Mouse (Mus musculus): ENCODE measurements around the gene Tenm2. TPM values are rescaled to one million over a fixed set of nuclear protein-coding genes. Genes with fewer than 3 reads are reported as not detected.

Tenm2 gene
- polyA plus RNA-seq, 1 experiment from 2014 or later = 18.3 TPM

DNA sequence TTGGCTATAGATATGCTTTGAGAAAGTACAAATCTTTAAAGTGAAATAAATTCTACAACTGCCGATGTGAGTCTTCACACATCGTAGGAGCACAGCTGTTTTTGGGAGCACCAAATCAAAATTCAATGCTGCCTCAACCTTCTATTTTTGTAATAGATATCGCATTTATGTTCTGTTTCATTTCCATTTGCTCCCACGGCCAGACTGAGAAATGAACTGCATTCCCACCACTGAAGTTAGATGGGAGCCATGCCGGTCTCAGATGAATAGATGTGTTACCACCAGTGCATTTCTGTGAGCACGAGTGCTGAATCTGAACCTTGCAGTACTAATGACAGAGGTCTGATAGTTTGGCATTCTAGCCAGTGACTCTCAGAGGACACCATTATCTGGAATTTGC is 58.3 kb downstream of the Tenm2 start:
- Histone ChIP-seq H3K9ac (replicated peaks) (no peak overlapping the region), H3K27ac (replicated peaks) (no peak overlapping the region), H3K9me3 (no peaks in the 10 kb centered on the region), H3K4me2 (replicated peaks) (no peak overlapping the region), H3K36me3 (no peaks in the 10 kb centered on the region), H3K4me3 (no peak overlapping the region), H3K4me1 (no peaks in the 10 kb centered on the region), H3K27me3 (no peaks in the 10 kb centered on the region)
- 87% methylated on average over 6 of the region's 6 CpGs for WGBS
- no peak for ATAC-seq (ENCODE audit: low FRiP score, low read depth)

DNA sequence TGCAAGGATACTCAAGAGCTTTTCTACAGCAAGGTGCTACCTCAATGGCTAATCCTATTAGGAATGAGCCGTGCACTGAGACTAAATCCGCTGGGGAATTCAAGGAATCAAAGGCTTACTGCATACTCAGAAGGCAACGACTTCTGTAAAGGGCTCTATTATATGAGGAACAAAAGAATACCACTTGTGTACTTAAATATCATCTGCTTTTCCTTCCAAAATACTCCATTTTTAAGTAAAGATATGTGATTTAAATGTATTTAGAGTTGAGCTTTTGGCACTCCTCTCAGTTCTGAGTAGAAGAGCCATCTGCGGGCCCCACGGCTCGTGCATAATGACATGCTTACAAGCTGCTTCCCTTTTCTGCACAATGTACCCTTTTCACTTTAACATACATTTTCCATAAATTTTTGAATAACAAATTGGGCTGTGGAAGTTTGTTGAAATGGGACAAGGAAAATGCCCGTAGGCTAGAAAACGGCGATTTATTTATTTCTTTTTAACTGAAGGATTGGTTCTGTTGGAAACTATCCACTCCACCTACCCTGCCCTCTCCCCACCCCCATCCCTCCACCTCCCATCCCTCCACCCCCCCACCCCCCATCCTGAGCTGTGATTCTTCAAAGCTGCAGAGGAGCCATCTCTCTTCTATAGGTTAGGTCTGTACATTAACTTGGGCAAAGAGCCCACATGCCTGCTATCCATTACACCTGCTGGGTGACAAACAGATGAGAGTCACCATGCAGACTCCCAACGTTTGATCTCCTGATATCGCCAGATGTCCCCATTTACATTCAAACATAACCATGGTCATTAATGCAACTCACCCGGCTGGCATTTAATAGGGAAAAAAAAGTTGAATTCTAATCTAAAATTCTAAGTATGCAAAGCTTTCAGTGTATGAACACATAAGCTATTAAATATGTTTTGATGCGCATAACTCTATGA is 81.6 kb downstream of the Tenm2 start:
- H3K36me3 ChIP-seq = no peaks in the 10 kb centered on the region
- peak; percentile 94 for ATAC-seq (ENCODE audit: low FRiP score, low read depth)
- no peaks in the 10 kb centered on the region for H3K9me3 ChIP-seq
- 12% methylated on average over 13 of the region's 13 CpGs for WGBS
- peak overlapping the region; percentile 35 for H3K4me2 ChIP-seq (replicated peaks)
- H3K4me1 ChIP-seq = no peaks in the 10 kb centered on the region; the same call in 1 of the 2 replicates
- H3K27me3 ChIP-seq = peaks cover 4% of the 10 kb centered on the region; the same call in 1 of the 2 replicates
- H3K9ac ChIP-seq (replicated peaks) = no peak overlapping the region
- peak overlapping the region; percentile 63; the same call in 1 of the 2 replicates for H3K27ac ChIP-seq (replicated peaks)
- no peak overlapping the region for H3K4me3 ChIP-seq

GRCm38 (mm10) chr11:37153382-37153781 is 82.4 kb downstream of the Tenm2 start:
- no peak overlapping the region for H3K9ac ChIP-seq (replicated peaks)
- H3K4me3 ChIP-seq = no peak overlapping the region
- H3K27ac ChIP-seq (replicated peaks) = no peak overlapping the region
- 0 out of 2 replicates have a peak, but pooled peaks have one; percentile 57 for ATAC-seq (ENCODE audit: low FRiP score, low read depth)
- no peaks in the 10 kb centered on the region for H3K36me3 ChIP-seq
- no peaks in the 10 kb centered on the region for H3K9me3 ChIP-seq
- H3K4me2 ChIP-seq (replicated peaks) = no peak overlapping the region
- WGBS = 23% methylated on average over 5 of the region's 5 CpGs
- peaks cover 4% of the 10 kb centered on the region; the same call in 1 of the 2 replicates for H3K27me3 ChIP-seq
- no peaks in the 10 kb centered on the region; the same call in 1 of the 2 replicates for H3K4me1 ChIP-seq

DNA sequence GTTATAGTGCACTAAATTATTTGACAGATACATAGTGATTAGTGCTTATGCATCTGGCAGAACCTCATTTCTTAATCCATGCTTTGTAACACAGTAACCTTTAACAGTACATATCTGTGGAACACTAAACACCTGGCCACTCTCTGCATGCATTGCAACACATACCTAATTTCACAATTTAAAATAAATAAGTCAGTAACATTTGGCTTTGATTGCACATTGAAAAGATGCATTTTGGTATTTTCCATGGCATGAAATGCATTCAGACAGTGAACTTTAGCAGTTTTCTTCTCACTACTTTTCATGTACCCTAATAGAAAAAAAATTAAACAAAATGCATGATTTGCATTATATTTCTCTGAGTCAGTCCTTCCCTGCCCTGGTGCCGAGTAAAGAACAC is 85.8 kb downstream of the Tenm2 start:
- WGBS = 79% methylated on average over 1 of the region's 1 CpGs
- Histone ChIP-seq H3K27ac (replicated peaks) (no peak overlapping the region), H3K4me1 (no peaks in the 10 kb centered on the region; the same call in 1 of the 2 replicates), H3K9me3 (no peaks in the 10 kb centered on the region), H3K4me3 (no peak overlapping the region), H3K27me3 (no peaks in the 10 kb centered on the region), H3K9ac (replicated peaks) (no peak overlapping the region), H3K36me3 (no peaks in the 10 kb centered on the region), H3K4me2 (replicated peaks) (no peak overlapping the region)
- no peak for ATAC-seq (ENCODE audit: low FRiP score, low read depth)

- Histone ChIP-seq H3K4me1 (no peaks in the 10 kb centered on the region), H3K4me2 (replicated peaks) (no peak overlapping the region), H3K9me3 (no peaks in the 10 kb centered on the region), H3K9ac (replicated peaks) (no peak overlapping the region), H3K27ac (replicated peaks) (no peak overlapping the region), H3K4me3 (no peak overlapping the region), H3K27me3 (no peaks in the 10 kb centered on the region; the same call in 1 of the 2 replicates), H3K36me3 (no peaks in the 10 kb centered on the region)
- no peak for ATAC-seq (ENCODE audit: low FRiP score, low read depth)
- WGBS = 86% methylated on average over 6 of the region's 6 CpGs
Observed at GRCm38 (mm10) chr11:37143996-37144395, 91.8 kb downstream of the Tenm2 start.

GRCm38 (mm10) chr11:37143478-37143877 is 92.3 kb downstream of the Tenm2 start:
- no peaks in the 10 kb centered on the region; the same call in 1 of the 2 replicates for H3K27me3 ChIP-seq
- WGBS = 86% methylated on average over 2 of the region's 2 CpGs
- H3K9me3 ChIP-seq = no peaks in the 10 kb centered on the region
- H3K4me3 ChIP-seq = no peak overlapping the region
- H3K36me3 ChIP-seq = no peaks in the 10 kb centered on the region
- no peaks in the 10 kb centered on the region for H3K4me1 ChIP-seq
- no peak overlapping the region for H3K27ac ChIP-seq (replicated peaks)
- no peak overlapping the region for H3K4me2 ChIP-seq (replicated peaks)
- H3K9ac ChIP-seq (replicated peaks) = no peak overlapping the region
- no peak for ATAC-seq (ENCODE audit: low FRiP score, low read depth)

DNA sequence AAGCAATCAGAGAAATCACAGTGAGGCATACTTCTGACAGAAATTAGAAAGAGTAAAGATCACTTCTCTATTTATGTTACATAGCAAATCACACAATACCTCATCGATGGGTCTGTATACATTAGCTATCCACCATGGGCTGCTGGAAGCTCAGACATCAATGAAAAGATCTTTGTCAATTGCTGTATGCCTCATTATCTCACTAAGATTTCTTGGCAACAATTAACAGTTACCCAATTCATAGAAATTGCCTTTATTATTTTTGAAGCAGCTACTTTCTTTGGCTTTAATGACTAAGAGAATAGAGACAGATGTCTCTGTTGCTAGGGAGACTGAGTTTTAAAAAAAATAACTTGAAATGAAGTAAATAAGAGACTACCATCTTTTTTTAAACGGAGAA is 106.9 kb downstream of the Tenm2 start:
- ATAC-seq (ENCODE audit: low FRiP score, low read depth) = no peak
- WGBS = 68% methylated on average over 2 of the region's 2 CpGs
- Histone ChIP-seq H3K9me3 (peaks cover under 1% of the 10 kb centered on the region; the same call in 1 of the 2 replicates), H3K27ac (replicated peaks) (no peak overlapping the region), H3K36me3 (no peaks in the 10 kb centered on the region), H3K4me2 (replicated peaks) (no peak overlapping the region), H3K9ac (replicated peaks) (no peak overlapping the region), H3K27me3 (no peaks in the 10 kb centered on the region), H3K4me1 (no peaks in the 10 kb centered on the region), H3K4me3 (no peak overlapping the region)

GRCm38 (mm10) chr11:37118058-37118457 is 117.7 kb downstream of the Tenm2 start:
- no peaks in the 10 kb centered on the region for H3K36me3 ChIP-seq
- no peaks in the 10 kb centered on the region for H3K27me3 ChIP-seq
- H3K4me2 ChIP-seq (replicated peaks) = no peak overlapping the region
- H3K9me3 ChIP-seq = no peaks in the 10 kb centered on the region
- H3K9ac ChIP-seq (replicated peaks) = no peak overlapping the region
- H3K27ac ChIP-seq (replicated peaks) = no peak overlapping the region
- ATAC-seq (ENCODE audit: low FRiP score, low read depth) = no peak
- H3K4me1 ChIP-seq = no peaks in the 10 kb centered on the region
- no peak overlapping the region for H3K4me3 ChIP-seq

DNA sequence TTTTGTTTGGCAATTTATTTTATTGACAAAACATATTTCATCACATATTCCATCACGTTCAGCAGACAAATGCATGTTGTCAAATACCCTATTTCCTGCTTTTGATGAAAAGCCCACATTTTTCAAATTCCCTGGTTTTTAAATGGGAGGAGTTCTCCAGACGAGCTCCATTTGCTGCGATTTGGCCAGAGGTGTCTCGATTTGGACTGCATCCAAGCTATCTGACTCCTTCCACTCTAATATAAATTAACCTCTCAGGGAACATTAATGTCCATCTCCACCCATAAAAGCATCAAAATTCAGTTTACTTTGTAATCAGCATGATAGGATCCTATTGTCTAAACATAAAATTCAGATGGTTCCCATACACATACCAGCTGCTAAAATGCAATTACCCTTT is 120.6 kb downstream of the Tenm2 start:
- Histone ChIP-seq H3K36me3 (no peaks in the 10 kb centered on the region), H3K9ac (replicated peaks) (no peak overlapping the region), H3K9me3 (no peaks in the 10 kb centered on the region), H3K27me3 (no peaks in the 10 kb centered on the region), H3K4me1 (no peaks in the 10 kb centered on the region), H3K4me3 (no peak overlapping the region), H3K4me2 (replicated peaks) (no peak overlapping the region), H3K27ac (replicated peaks) (no peak overlapping the region)
- ATAC-seq (ENCODE audit: low FRiP score, low read depth) = no peak
- 83% methylated on average over 4 of the region's 4 CpGs for WGBS

GRCm38 (mm10) chr11:37107069-37107468 is 128.7 kb downstream of the Tenm2 start:
- H3K27me3 ChIP-seq = no peaks in the 10 kb centered on the region
- 69% methylated on average over 2 of the region's 2 CpGs for WGBS
- no peaks in the 10 kb centered on the region for H3K36me3 ChIP-seq
- no peak overlapping the region for H3K27ac ChIP-seq (replicated peaks)
- ATAC-seq (ENCODE audit: low FRiP score, low read depth) = no peak
- no peak overlapping the region for H3K4me3 ChIP-seq
- no peaks in the 10 kb centered on the region for H3K9me3 ChIP-seq
- no peak overlapping the region for H3K9ac ChIP-seq (replicated peaks)
- H3K4me2 ChIP-seq (replicated peaks) = no peak overlapping the region
- no peaks in the 10 kb centered on the region for H3K4me1 ChIP-seq

GRCm38 (mm10) chr11:37079403-37079802 is 156.4 kb downstream of the Tenm2 start:
- Histone ChIP-seq H3K27me3 (no peaks in the 10 kb centered on the region), H3K4me3 (no peak overlapping the region), H3K4me1 (no peaks in the 10 kb centered on the region), H3K4me2 (replicated peaks) (no peak overlapping the region), H3K9me3 (no peaks in the 10 kb centered on the region), H3K9ac (replicated peaks) (no peak overlapping the region), H3K36me3 (no peaks in the 10 kb centered on the region), H3K27ac (replicated peaks) (no peak overlapping the region)
- 91% methylated on average over 5 of the region's 5 CpGs for WGBS
- ATAC-seq (ENCODE audit: low FRiP score, low read depth) = no peak

DNA sequence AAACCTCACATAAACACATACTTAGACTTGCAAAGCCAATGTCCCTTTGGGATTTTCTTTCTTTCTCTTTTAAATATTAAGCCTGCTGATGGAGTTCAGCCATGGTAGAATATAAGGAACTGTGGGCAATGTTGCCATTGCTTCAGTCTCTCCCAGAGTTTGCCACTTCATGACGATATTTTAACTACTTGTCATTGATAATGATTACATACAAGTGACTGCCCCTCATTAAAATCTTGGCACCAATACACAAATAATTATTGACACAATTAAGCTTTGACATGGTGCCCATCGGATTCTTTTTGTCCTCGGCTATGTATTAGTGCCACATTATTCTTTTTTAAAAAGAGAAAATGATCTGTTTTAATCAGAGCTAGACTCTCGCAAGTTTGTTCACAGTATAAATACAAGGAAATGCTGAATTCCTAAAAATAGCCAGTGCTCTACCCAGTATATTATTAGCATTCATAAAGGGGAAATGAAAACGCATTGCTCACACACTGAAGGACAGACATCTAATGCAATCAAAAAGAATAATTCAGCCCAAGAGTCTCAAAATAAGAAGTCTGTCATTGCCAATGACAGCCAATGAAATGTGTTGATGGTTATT is 158.7 kb downstream of the Tenm2 start:
- H3K4me3 ChIP-seq = no peak overlapping the region
- no peaks in the 10 kb centered on the region for H3K4me1 ChIP-seq
- no peaks in the 10 kb centered on the region for H3K9me3 ChIP-seq
- no peak overlapping the region for H3K27ac ChIP-seq (replicated peaks)
- no peaks in the 10 kb centered on the region for H3K27me3 ChIP-seq
- 81% methylated on average over 5 of the region's 5 CpGs for WGBS
- H3K4me2 ChIP-seq (replicated peaks) = no peak overlapping the region
- H3K36me3 ChIP-seq = no peaks in the 10 kb centered on the region
- no peak for ATAC-seq (ENCODE audit: low FRiP score, low read depth)
- H3K9ac ChIP-seq (replicated peaks) = no peak overlapping the region
